Mouse (Mus musculus): ENCODE measurements around the gene Ccr3.
"Not testable (repeated sequence)": the region's sequence is repeated elsewhere in the genome, so short reads cannot be mapped to it uniquely, and the experiment has no call there.

- not testable (repeated sequence) for TF ChIP-seq POLR2A (IDR thresholded peaks at IDR 0.05; ENCODE audit: control insufficient read depth, extremely low read depth, insufficient read depth, low read length, poor library complexity); CTCF (IDR thresholded peaks at IDR 0.05; ENCODE audit: borderline replicate concordance, control insufficient read depth, extremely low read depth, insufficient read depth, low read length, poor library complexity)
These were observed 40.0 kb downstream of the Ccr3 start for GRCm38 (mm10) chr9:124061474-124062432.
